Mouse (Mus musculus) layer of hippocampus, postnatal 10 days (tissue): ENCODE results near the gene Cdk20. TPM values are rescaled to one million over a fixed set of nuclear protein-coding genes. Genes with fewer than 3 reads are reported as not detected.
"Not testable (repeated sequence)": the region's sequence is repeated elsewhere in the genome, so short reads cannot be mapped to it uniquely, and the experiment has no call there.

Experiments used
- DNase-seq, 2 experiments: peaks; one replicate each; pipeline ENCODE4 v3.0.0; 2021; ENCODE audit warnings: low spot score in 2 of 2
- total RNA-seq, 2 experiments: library from RNA; stranded (reverse); gene quantifications; 2 replicates each; pipeline ENCODE4 v1.2.3; 2021

Gene Cdk20
- total RNA-seq, 2 experiments from 2014 or later = 12.9 to 14.8 TPM

DNA sequence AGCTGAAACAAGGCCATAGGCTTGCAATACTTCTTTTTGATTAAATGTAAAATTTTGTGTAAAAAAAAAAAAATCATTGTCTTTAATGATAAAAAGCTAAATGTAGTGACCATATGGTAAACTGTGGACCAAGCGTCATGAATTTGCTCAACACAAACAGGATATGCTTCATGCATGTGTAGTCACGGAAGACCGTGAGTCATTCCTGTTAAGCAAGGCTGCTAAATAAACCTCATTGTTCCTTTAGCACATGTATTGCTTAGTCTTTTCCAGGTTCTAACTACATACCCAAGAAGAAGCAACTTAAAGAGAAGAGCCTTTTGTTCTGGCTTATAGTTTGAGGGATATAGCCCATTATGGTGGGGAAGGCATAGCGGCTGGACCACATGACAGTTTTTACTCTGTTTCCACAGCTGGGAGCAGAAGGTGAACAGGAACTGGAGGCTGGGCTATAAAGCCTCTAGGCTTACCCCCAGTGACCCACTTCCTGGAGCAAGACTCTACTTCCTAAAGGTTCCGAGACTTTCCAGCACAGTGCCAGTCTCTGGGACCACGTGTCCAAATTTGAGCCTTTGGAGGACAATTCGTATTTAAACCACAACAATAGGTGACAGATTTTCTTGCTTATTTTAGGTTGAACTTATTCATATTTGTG is 10.0 kb upstream of the Cdk20 start:
- DNase-seq = no peak

DNA sequence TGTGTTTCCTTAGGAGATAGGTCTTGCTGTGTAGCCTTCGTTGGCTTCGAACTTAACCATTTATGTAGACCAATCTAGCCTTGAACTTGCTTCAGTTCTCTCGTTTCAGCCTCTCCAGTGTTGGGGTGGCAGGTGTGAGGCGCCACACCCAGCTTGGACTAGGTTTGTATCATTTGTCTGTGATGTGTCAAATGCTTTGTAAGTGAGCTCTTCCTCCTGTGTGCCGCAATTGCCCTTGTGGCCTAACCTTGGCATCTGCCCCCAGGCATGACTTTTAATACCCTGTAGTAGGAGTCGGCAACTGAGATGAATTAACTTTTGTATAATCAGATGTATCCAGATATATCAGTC is 9.5 kb upstream of the Cdk20 start:
- DNase-seq = no peak

DNA sequence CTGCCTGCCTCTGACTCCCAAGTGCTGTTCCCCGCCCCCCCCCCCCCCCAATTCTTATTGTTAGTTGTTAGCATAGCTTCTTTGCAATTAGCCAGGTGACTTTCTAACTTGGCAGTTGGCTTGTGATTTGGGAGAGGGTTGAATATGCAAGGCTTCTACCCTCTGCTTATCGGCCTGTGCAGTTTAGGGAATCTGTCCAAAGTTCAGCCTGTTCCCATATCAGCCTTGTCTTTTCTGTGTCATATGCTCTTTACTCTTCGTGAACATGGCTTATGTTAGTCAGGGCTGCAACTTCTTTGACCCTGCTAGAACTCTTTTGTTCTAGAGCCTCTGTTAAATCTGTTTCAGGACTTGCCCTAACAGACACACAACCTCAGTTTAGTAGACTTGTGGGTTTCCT is 7.8 kb upstream of the Cdk20 start:
- no peak for DNase-seq

DNA sequence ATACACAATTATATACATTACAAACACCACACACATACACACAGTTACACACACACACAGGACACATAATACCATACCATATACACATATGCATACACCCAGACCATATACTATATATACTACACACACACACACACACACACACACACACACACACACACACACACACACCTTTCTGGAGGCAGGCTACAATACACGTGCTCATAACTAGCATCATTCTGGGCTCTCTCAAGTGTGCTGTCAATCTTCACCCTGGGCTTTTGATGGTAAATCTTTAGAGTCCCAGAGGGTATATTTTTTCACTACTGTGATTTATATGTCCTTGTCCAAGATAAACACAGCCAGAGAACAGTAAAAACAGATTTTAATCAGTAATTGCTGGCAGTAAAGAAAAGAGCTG is 6.8 kb upstream of the Cdk20 start:
- no peak for DNase-seq

DNA sequence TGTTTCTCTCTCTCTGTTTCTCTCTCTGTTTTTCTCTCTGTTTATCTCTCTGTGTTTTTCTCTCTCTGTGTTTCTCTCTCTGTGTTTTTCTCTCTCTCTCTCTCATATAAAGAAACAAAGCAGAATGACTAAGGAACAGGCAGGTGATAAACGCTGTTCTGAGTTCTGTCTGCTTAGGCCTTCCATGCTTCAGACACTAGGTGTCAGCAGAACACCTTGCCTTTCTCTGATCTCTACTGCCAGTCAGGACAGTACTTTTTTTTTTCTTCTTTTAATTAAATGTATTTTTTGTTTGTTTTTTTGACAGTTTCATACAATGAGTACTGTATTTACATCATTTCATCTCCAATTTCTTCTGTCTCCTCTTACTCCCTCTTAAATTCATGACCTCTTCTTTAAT is 2.8 kb upstream of the Cdk20 start:
- DNase-seq = no peak

DNA sequence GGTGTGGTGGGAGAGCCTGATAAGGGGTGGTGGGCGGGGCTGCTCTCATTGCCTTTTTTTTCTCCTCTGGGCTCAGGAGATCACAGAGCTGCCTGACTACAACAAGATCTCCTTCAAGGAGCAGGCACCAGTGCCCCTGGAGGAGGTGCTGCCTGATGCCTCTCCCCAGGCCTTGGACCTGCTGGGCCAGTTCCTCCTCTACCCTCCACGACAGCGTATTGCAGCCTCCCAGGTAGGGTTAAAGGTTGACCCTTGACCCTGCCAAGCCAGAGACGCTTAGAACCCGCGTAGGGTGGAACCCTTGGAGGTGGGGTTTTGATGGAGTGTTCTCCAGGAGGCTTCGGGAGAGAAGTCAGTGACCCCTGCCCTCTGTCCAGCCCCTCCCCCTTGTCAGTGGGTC is 5.7 kb downstream of the Cdk20 start:
- DNase-seq = no peak

DNA sequence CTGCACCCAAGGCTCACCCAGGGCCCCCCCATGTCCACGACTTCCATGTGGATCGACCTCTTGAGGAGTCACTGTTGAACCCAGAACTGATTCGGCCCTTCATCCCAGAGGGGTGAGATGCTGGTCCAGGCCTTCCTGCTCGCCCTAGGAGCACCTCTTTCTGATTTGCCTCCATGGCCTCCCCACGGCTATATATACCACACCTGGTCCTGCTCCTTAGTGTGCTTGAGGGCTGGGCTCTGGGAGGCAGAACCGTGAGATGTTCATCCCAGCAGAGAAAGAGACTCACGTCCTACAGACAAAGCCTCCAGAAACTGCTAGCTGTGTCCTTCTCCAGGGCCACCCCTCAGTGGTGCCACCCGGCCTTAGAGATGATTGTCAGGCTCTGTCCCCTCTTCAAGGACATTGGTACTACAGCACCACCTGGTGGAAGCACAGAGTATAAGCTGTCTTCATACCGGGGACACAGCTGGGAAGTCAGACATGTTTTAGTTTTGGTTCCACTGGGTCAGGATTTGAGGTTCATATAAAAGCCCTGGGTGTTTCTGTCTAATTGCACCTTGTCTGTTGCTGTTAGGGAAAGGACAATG is 6.8 kb downstream of the Cdk20 start:
- peak; percentile 77 to 81 for DNase-seq

DNA sequence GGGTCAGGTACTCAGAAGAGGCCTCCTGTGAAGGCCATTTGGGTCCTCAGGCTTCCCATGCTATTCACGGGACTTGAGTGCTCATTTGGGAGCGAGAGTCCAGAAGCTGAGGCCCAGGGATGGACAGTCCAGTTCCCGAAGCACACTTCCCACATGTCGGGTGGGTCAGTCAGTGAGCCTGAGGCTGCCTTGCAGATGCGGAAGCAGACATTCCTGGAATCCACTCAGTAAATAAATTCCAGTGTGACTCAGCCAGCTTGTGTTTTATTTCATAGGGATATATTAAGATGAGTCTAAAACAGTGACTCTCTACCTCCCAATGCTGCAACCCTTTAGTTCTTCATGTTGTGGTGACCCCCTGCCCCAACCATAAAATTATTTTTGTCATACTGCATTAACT is 7.4 kb downstream of the Cdk20 start:
- no peak for DNase-seq

DNA sequence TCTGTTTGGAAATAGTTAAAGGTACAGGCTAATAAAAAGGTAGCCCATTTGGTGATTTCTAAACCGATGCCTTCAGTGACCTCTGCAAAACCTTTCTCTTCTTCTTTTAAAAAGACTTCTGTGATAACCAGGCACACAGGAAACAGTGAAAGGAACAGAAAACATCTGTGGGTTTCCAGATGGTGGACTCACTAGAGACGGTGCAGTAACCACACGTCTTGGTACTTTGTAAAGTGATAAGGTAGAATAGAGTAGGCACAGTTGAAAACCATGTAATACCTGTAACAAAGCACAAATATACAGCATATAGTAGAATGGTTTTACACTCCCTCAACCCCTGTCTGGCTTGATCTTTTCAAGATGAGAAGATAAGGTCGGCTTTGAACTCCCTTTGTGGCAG is 8.5 kb downstream of the Cdk20 start:
- no peak for DNase-seq

DNA sequence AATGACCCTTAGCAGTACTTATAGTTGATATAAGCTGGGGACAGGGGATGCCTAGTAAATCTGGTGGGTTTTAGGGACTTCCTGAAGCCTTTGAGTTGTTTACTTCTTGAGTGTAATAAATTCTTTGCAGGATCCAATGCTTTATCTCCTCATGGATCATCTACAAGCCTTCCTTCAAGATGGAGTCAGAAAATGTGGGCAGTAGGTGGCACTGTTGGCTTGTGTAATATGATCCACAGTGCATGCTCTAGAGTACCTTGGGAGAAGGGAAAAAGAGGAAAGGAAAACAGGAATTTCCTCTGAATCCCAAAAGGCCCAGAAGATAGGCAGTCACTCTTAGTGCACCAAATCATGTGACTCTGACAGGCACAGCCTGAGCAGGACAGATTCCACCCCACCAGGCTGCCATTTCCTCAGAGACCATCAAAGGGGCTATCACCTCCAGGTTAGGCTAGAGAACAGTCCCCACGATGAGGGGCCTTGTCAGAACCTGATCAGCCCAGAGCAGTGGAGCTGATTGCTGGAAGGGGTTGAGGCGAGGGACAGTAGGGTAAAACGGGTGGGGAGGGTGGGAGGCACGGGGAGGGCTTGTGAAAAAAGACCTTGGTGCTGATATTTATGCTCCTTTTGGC is 11.3 kb downstream of the Cdk20 start:
- peak; percentile 68 to 76 for DNase-seq

DNA sequence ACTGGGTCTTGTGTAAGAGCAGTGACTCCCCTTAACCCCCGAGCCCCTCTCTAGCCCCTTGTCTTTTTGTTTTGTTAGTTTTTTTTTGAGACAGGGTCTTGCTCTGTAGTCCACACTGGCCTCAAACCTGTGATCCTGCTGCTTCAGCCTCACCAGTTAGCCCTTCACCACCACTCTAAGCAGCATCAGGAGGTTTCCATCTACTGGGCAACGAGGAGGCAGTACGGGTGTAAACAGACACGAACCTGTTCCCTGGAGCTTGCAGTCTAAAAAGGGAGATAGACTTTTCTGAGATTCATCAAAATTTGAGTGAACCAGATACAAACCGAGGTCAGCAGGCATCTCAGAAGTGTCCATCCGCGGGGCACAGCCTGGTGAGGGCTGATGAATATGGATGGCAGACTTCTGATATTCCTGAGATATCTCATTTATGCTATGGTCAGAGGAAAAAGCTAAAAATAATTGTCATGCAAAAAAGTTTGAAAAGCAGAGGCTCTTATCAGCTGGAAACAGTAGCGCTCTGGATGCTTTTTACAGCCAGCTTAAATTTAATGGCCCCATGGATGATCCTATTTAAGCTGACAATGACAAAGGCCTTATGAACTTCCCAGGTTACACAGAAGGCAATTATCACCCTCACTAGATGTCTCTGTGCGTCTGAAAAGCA is 13.3 kb downstream of the Cdk20 start:
- DNase-seq = no peak

DNA sequence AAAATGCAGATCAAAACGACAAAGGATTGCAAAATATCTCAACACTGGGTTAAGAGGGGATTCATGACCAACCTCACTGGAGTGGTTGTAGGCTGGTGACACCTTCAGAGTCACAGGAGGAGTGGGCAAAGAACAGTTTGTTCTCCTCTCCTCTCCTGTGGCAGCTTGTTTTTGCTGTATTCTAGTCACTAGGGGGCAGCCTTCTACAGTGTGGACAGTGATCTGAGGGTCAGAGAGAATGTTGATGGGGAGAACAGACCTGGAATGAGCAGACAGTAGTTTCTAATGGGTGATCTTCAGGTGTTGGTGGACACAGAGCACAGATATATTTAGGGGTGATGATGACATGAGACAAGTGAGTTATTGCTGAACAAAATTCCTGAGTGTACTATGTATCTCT is 15.8 kb downstream of the Cdk20 start:
- peak in 1 of 2 experiments; percentile 33 for DNase-seq

DNA sequence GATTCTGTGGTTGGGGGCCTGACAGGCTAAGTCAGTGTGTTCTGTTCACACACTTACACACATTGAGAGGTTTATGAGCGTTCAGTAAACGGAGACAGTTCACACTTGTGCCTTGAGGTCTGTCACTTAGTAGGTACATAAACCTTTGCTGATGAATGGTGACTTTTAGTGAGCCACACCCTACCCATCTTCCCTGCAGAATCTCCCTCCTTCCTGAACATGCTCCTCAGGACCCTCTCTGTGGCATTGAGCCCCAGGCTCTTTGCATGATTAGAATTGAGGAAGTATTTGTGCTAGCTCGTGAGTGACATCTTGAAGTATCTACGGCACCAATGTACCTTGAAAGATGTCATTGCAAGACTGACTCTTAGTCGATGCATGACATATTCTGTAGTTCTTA is 16.6 kb downstream of the Cdk20 start:
- DNase-seq = no peak

DNA sequence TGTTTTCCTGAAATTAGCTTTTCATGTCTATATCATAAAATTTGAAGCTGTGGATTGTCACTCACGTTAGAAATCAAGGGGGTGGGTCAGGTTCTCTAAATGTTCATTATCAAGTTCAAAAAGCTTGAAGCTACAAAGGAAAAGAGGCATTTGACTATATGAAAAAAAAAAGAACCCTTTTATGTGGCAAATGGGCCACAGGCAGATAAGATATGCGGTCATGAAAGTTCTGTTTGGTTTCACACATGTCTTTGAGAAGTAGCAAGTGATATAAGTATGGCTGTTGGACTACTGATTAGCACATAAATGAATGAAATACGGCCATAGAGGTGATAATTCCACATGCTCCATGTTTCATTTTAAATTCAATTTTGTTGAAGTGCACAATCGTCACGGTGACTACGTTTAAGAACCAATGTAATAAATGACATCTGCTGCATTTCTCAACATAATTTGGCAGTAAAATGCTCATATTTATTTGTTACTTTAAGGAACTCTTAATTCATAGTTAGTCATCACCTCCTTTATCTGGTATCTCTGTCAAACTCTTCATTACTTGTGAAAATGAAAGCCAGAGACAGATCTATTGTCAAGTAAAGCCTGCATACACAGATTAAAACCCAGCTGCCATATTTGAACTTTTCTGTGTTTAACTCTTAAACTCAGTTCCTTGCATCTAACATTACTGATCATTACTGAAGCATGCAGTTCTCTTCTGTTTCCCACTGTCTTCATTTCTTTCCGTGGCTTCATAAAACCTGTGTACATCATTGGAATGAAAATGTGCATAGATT is 18.1 kb downstream of the Cdk20 start:
- no peak for DNase-seq

DNA sequence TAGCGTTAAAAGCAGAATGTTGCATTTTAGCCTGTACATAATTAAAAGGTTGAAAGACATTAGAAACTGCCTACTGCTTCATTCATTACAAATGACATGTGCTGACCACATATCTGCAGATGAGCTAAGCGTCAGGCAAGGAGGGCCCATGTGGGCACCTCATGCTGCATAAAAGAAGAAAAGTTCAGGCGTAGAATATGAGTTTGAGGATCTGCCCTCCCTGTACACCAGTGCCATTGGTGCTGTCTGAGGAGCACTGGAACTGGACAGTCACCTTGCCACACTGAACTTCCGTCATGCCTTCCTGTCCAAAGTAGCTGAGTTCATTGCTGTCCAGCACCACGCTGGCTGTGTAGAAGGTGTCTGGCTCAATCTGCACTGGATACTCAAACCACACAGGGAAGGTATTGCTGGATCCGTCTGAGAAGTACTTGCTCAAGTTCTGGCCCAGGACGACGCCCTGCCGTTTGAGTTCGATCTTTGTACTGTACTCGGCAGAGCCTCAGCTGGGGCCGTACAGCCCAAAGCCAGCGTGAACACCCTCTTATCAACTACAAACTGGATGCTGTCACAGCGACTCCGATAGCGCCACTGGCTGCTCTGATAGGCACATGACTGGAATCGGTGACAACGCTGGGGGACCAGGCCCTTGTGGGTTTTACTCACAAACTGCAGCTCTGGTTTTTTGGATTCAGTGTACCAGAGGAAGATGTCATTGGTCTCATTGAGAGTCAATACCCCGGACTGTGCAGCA is 25.3 kb downstream of the Cdk20 start:
- not testable (repeated sequence) for DNase-seq

DNA sequence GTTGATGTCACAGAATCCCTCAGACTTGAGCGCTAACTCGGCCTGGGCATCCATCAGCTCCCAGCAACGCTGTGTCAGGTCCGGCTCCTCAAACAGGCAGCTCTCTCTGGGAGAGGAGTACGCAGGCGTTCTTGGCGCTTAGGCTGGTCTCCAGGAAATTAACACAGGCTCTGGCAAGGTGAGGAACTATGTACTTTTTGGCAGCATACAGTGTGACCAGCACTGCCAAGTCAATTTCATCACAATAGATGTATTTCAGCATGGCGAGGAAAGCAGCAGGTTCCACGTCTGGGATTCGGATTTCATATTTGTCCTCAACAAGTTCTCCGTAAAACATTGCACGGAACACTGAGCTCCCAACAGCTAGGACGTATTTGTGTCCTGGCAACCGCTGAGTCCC is 26.1 kb downstream of the Cdk20 start:
- no peak for DNase-seq

DNA sequence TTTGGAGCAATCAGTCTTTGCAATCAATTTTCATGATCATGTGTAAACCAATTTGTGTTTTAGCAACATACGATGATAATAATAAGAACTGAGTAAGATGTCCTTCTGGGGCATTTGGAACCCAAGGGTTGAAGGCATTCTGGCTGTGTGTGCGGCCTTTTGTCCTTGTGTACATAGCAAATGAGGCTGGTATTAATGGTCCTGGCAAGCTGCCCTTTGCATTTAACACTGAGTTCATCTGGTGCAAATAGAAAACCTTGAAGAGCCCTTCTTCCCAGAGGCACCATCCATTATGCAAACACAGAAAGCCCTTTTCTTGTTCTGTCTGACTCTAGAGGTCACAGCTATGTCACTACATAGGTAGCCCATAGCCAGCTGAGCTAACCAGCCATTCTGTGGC is 30.5 kb downstream of the Cdk20 start:
- DNase-seq = no peak

DNA sequence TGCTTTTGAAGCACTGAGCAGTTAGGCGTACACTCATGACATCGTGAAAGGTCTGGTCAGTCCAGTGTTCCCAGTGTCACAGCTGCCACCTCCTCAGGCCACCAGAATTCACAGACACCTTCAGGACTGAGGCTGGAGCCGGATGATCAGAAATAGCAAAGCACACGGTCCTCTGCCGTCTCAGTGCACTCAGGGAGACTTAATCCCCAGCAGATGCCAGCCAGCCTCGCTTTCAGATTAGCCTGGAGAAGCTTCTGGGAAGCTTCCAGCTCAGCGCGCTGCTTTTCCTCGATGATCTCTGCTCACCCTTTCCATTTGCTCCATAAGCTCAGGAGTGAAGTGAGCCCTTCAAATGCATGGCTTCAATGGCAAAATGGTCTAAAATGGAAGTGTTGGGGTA is 33.1 kb downstream of the Cdk20 start:
- peak; percentile 12 to 28 for DNase-seq

DNA sequence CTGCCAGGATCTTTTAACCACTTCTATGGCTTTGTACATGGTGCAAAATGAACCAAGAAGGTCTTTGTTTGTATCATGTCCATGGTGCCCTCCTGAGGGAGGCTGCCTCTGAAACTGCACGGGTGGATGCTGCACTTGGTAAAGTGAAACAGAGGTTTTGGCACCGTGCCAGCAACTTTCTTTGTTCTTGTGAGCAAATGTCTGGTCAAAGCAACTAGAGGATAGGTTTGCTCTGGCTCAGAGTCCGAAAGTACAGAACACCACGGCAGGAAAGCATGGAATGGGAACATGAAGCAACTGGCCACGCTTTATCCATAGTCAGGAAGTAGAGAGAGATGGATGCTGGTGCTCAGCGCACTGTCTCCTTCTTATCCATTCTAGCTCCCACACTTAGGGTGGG is 35.8 kb downstream of the Cdk20 start:
- no peak for DNase-seq

DNA sequence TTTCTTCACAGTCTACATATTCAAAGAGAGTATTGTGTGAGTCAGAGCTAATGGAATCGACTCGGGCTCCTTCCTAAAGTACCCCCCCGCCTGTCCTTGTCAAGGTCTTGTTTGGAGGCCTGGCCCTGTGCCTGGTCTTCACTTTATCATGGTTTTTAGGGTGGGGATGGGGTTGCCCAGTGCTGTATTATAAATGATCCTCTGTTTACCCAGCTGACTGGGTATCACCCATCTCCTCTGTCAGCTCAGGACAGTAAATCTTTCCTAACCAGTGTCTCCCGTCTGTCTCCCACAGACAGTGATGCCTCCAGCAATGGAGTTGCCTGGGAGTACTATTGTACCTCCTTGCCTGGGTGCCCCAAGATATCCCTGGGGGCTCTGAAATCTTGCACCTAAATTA is 45.9 kb downstream of the Cdk20 start:
- DNase-seq = no peak

DNA sequence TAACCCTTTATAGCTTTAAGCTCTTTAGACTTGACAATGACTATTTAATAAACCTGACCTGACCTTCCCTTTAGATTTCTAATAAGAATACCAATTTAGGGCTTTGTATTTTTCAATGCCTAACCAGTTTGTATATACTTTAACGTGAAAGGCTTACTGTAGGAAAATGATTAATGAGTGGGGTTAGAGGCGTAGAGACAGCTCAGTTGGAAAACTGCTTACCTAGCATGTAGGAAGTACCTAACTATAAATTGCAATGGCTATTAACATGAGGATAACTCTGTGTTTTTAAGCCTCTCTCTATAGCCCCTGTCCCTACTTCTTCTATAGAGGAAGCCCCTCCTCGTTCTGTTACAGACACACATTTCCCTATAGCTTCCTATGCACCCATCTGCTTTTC is 47.8 kb downstream of the Cdk20 start:
- no peak for DNase-seq
